Mouse (Mus musculus): ENCODE measurements around the gene Prelid3b.
A peak's percentile ranks its signal among the peaks of the same experiment; 100 is the strongest.

Prelid3b gene

DNA sequence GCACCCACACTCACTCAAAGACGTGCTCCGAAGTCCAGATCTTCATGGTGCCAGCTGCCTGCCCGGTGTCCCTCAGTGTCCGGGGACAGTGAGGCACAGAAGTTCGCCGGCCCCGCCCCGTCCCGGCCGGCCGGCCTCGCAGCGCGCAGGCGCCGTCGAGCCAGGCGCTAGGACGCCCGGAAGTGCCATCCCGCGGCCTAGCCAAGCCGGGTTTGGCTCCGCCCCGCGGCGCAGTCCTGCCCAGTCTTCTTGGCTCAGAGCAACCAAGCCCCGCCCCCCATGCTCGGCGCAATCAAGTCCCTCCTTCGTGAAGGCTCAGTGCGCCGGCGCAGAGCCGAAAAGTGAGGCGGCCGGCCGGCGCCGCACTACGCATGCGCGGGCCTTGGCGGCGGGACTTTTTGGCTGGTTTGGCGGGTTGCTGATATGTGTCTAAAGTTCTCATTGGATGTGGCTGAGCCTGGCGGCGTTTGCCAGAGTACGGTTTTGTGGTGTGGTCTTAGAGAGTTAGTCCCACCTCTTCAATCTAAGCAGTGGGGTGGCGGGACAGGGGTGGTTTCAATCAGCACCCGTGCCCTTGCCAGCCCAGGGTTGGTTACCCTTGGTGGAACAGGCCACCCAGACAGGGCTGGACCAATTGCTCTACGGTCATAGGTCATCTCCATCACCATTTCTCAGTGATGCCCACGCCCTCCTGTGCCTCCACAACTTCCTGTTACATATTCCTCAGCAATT, at the start of gene Prelid3b:
Prelid3b (minus strand) TSS at position 264 of the 732 bp plus-strand sequence.
- peak; percentile 91 for DNase-seq (ENCODE audit: extremely low read depth, low read depth)

DNA sequence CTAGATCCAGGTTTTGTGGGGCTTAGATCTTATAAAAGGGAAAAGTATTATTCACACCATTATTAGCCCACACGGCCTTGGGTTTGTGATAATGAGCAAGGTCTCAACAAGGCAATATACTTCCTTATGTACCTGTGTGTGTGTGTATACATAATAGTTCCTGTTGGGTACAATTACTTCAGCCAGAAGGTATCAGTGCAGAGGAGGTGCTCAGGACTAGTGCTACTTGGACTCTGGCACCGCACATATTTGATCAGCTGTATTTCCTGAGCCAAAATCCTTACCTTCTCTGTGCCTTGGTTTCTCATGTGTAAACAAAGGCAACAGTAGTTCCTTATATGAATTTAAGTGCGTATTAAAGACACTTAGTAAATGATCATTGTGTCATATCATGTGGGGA, 49.3 kb upstream of the Prelid3b start:
- DNase-seq (ENCODE audit: extremely low read depth, low read depth), result no peak

DNA sequence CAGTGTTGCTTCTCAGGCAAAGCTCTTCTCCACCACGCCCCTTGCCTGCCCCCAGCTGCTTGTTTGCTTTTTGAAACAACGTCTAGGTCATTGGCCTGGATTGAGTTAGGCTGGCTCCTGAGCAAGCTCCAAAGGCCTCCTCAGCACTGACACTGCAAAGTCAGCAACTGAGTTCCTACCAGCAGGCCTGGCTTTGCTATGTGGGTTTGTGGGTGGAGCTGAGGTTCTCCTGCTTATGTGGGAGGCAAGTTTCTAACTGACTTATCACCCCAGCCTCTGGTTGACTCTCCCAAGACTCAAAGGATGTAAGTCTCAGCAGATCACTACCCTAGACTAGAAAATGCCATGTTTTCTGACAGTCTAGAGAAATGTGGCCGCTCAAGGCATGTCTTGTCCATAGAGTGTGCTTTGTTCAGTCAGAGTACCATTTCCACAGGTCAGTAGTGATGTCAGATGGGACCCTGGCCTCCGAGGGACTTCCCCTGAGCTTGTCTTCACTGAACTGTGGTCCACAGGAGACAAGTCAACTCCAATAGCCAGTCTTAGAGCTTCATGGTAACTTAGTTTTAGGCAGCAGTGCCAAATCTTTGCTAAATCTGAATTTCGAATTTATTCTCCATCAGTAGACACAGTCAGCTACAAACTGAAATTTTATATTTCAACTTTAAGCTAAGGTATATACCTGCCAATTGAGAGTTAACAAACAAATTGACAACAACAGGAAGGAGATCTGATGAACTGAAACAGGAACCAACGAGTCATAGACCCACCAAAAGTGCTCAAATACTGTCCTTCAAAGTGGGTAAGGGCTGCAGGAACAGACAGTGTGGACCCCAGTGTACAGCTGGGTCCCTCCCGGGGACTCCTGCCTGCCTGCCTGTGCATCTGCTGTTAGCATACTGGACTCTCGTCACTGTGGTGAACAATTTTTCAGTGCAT, 44.5 kb upstream of the Prelid3b start:
- DNase-seq (ENCODE audit: extremely low read depth, low read depth), result no peak

DNA sequence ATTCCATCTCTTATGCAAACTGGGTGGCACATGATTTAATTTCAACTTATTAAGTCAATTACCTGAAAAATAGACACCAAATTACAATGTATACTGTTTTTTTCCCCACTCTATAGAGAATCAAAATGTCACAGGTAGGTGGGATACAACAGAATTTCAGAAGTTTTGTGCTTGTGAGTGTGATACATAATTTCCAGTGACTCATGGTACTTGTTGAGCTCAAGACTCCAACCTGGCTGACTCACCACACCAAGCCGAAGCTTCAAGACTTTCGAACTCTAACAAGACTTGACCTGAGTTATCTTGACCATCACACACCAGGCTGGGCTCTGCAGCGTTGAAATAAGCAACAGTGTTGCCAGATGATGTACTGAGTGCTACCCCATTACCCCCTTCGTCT, 42.0 kb upstream of the Prelid3b start:
- DNase-seq (ENCODE audit: extremely low read depth, low read depth), result no peak

DNA sequence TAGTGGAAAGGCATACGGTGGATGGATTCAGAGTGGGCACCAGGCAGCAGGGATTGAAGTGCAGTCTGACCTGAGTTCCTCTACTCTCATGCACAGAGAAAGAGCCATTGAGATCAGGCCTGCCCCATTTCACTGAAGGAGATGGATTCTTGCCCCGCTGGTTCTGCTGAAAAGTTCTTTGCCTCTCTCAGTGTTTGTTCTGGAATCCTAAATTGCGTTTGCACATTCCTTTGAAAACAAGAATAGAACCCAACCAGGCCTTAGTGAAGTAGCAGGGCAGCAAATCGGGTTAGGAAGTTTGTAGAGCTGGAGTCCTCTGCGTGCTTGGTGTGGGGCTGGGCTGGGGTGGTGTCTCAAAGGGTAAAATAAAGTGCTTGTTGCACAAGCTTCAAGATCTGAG, 40.9 kb upstream of the Prelid3b start:
- DNase-seq (ENCODE audit: extremely low read depth, low read depth), result no peak

DNA sequence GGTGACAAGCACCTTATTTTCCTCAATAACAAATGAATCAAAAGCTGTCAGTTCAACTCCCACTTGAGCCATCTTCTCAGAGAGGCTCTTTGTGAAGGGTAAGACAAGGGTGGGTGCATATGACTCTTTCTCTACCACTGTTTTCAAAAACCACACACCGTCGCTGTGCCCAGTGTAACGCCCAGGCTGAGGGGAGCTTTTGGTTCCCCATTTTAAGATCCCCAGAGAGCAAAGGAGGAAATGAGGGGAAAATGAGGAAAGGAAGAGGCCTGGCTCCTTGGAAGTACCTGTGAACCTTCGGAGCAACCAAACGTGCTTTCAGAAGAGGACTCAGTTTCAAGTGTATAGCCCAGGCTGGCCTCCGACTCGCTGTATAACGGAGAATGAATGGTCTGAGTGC, 36.9 kb upstream of the Prelid3b start:
- no peak for DNase-seq (ENCODE audit: extremely low read depth, low read depth)

DNA sequence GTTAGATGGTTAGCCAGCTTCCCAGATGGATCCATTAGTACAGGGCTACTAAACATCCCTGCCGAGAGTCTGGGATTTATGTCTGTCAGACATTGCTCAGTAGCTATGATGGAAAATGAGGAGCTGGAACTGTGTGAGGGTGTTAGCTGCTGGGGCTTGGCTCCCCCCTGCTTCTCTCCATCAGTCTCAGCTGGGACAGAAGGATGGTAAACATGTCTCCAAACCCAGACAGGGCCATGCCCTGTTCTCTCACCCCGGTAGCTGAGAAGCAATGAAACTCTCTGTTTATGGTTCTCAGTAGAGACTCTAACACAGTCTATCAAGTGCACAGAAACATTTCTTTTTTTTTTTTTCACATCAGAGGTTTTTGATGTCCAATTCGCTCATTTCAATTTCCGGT, 35.1 kb upstream of the Prelid3b start:
- DNase-seq (ENCODE audit: extremely low read depth, low read depth), result no peak

DNA sequence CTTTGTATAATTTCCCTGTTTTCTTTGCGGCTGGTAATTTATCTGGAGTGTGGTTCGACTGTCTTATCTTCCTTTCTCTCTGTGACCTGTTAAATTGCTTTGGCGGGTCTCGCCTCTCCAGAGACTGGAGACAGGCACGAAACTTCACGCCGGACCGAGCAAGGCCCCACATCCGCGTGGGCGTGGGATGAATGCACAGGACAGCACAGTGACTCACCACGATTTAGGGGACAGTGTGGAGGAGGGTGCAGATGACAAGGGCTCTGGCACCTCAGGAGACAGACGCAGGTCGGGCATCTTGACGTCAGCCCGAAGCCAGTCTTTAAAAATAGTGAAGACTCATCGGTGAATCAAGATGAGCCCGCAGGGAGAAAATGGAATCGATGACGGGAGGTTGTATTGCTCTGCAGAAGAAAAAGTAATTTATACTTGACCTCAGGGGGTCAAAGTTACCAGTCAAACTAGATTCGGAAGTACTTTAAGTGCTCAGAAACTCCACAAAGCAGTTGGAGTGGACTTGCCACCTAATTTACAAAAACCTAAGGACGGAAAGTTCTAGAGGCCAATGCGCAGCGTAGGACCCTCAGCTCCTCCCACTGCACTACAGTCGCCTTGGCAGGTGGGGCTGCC, 30.1 kb upstream of the Prelid3b start:
- no peak for DNase-seq (ENCODE audit: extremely low read depth, low read depth)

DNA sequence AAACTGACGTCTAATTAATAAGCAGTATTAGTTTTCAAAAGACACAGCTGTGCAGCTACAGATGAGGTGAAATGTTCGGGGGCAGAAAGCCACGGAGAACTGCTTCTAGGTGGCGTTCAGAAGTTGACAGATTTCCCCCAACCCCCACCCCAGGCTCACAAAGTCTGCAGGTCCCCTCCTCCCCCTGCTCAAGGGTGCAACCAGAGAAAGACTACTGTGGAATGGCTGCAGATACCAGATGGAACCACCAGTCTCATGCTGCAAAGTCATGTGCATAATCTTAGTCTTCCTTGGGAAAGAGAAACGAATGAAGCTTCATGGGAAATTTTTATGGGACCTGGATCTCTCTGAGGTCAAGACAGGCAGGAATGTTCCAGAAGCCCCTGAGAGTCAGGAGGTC, 29.4 kb upstream of the Prelid3b start:
- no peak for DNase-seq (ENCODE audit: extremely low read depth, low read depth)

DNA sequence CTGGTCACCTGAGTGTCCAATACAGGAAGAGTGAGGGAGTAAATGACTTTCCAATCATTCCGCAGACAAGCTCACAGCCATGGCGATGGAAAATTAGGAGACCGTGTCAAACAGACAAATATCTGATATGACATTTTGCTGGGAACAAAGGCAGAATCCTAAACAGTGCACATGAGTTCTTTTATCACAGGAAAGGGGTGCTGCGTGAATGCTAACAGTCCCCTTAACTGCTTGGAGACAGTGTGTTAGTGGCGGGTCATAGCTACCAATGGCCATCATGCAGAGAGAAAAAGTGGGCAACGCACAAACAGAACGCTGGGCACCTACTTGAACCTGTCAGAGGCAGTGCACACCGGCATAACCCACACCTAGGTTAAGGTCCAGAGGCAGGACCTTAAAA, 28.6 kb upstream of the Prelid3b start:
- no peak for DNase-seq (ENCODE audit: extremely low read depth, low read depth)

DNA sequence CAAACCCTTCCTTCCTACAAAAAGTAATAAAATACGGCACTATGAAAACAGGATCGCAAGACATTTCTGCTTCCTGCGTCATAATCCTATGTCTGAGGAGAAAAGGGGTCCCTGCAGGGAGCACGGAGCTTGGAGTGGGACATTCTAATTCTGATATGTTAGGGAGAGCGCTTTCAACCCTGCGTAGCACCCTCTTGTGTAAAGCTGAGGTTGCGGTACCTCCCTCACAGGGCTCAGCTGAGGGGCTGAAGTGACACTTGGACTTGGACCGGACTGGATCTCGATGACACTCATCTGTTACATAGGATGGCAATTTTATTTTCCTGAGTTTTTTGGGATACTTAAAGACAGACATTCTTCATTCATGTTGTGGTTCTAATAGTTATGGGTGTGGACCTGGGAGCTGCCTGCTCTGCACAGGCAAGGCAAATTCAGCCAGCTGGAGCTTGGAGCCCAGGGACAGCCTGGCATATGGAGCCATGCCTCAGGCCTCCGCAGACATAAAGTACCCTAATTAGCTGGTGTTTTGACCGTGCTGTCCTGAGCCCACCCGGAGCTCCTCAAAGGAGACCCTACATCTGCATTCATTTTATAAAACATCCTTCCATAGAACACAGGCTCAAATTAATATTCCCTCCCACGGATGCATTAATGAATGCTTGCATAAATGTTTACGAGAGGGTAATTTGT, 28.1 kb upstream of the Prelid3b start:
- no peak for DNase-seq (ENCODE audit: extremely low read depth, low read depth)

DNA sequence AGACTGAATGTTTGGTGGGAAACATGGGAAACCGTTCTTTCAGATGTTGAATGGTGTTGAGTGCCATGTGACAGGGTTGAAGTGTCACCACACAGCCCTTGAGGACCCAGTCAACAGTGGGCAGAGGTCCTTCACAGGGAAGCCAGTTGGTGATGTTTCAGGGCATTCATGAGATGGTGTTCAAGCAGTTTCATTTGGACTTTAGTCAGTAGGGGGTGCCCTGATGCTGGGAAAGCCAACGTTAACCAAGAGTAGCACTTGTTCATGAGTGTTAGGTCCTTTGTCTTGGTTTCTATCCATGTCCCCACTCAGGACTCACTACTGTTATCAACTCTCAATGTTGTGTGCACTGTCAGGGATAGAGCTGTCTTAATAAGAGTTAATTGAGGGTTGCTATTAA, 20.0 kb upstream of the Prelid3b start:
- no peak for DNase-seq (ENCODE audit: extremely low read depth, low read depth)

DNA sequence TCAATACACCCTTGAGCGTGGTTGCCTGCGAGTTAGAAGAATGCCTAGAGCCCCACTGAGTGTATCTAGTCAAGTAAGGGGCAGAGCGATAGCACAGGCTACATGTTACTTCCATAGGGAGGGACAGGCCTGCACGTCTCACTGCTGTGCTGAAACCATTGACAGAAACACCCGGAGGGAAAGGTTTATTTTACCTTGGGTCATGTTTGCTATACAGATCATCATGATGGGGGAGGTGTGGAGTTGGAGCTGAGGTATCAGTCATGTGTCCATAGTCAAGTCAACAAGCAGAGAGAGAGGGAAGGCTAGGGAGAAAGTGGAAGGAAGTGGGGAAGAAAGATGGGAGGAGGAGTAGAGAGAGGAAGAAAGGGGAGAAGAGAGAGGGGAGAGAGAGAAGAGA, 14.1 kb upstream of the Prelid3b start:
- DNase-seq (ENCODE audit: extremely low read depth, low read depth), result no peak

DNA sequence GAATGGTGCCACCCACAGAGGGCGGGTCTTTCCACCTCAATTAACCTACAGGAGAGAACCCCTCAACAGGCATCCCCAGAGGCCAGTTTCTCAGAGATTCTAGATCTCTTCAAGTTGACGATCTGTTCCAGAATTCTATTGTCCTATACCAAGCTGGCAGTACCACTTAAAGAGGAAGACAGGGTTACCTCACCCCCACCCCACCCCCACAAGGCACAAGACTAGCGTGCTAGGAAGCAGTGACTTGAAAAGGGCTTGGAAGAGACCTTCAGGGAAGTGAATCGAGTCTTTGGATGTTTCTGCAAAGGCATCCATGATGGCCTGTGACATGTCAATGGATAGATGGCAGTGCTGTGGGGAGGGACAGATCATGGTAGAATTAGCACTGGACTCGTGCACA, 5.9 kb upstream of the Prelid3b start:
- no peak for DNase-seq (ENCODE audit: extremely low read depth, low read depth)

DNA sequence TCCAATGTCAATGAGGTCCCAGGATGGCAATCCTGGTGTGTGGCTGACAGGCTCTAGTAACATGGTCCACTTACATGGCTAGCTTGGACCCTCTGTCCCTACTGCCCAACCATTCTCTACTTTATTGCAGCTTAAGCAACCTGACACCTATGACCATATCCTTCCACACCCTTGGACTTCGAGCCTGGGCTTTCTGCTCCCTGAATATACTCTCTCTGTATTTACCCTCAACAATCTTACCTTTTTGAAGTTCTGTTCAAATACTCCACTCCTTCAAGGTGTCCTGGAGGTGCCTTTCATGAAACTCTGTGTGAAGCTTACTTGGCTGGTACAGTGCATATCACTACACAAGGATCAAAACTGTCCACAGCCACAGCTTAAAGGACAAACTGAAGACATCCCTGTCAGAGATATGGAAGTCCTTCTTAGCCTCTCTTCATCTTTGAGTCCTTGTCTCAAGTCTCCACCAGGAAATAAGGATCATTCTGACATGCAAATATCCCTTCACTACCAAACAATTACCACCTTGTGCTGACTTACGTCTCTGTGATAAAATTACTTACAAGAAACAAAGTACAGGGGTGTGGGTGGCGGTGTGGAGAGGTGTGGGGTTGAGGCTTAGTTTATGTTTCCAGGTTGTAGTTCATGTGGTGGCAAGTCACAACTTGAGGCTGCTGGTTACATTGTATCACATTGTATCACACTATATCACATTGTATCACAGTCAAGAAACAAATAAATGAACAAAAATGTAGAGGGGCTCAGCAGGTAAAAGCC, 4.8 kb upstream of the Prelid3b start:
- no peak for DNase-seq (ENCODE audit: extremely low read depth, low read depth)

DNA sequence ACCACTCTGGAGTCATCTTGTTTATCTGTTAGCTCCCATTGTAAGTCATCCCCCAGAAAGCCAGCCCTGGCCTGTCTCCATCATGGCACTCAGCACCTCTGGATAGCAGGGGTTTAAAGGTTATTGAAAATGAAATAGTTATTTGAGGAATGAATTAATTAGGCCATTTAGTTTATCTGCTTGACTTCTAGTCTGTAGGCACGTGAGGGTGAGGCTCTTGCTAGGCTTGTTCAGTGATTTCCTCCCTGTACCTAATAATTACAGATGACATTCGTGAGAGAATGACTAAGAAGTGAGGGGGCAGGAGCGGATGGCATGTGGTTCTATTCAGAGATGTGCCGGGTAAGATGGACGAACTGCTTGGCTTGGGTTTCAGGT, 658 bp upstream of the Prelid3b start:
- DNase-seq (ENCODE audit: extremely low read depth, low read depth), result no peak

DNA sequence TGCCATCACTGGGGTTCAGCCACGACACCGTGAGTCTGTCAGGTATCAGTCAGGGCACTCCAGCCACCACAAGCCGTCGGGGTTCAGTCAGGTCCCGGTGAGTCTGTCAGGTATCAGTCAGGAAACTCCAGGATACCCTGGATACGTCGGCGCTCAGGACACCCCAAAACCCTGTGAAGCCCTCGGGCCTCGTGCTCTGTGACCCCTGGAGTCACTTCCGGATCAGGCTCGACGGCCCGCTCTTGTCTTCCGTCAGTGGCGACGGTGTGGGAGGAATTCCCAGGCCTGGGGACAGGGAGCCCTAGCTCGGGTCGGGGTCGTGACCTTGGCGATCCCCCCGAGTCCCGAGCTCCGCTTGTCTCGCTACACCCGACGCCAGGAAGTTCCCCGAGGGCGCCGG, 474 bp downstream of the Prelid3b start:
- no peak for DNase-seq (ENCODE audit: extremely low read depth, low read depth)

DNA sequence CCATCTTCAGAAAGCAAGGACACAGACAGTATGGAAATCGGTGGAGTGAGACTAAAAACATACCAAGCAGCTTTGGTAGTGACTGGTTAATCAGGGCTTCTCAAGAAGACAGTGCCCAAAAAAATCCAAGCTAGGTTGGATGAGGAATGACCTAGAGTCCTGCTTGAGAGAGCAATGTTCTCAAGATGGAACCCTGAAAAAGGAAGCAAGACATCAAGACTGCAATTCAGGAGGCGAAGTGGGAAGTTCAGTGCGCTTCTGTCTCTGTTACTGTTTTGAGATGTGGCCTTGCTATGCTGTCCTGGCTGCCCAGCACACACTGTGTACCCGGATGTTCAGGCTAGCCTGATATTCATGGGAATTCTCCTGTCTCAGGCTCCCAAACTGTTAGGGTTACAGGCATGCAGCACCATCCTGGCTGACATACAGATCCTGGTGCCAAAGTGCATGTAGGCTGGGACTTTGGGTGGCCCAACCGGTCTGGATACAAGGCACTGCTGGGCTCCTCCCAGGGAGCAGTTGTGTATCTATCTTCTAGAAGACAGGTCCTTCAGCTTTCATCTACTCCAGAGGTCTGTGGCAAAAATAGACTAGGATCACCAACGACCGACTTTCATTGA, 2.0 kb downstream of the Prelid3b start:
- DNase-seq (ENCODE audit: extremely low read depth, low read depth), result no peak

DNA sequence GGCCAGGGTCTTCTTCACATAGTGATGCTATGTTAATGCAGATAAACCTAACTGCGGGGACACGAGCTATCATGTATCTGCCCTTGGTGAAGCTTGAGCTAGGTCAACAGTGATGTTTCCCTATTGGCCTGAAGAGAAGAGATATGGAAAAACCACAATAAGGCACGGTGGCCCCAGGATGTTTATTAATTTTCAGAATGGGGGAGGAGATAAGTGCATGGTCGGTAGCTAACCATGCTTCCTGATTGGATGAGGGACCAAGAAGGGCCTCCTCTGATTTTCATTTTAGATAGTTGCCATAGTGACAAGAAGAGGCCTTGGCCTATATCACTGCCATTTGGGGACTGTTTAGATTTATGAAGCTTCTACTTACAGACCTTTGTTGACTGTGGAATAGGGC, 2.5 kb downstream of the Prelid3b start:
- peak; percentile 66 for DNase-seq (ENCODE audit: extremely low read depth, low read depth)

DNA sequence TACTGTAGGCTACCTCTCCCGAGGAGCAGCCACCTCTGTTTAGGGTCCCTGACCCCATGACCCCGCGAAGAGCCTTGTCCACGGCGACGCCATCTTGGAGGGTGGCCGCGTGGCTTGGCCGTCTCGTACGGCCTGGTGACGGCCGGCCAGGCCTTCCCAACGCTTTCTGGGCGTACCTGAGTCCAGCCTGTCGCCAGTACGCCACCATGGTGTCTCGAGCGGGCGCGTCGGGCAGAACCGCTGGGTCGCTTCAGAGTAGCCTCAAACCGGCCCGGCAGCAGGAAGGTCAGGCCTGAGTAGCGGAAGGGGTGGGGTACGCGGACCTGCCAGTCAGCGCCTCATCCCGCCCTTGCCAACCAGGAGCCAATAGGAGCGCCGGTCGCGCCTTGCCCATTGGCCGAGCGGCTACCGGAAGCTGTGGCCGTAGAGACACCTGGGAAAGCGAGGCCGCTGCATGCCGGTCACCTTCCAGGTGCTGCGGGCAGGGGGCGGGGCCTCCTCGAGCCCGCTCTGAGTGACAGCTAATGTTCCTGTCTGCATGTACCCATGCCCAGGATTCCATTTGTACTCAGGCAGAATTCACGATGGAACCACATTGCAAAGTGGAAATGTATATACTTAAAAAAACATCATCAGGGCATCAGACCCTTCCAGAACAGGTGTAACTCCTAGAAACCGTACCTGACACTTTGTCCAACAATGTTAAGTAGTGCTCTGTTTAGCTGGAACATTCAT, 8.9 kb downstream of the Prelid3b start, which contains the start of gene Atp5e:
Atp5e (minus strand) TSS at position 317 of the 735 bp plus-strand sequence.
- DNase-seq (ENCODE audit: extremely low read depth, low read depth), result peak; percentile 77
